ENCODE assay signal across 9 mouse cellular contexts in genomic region chr17:34291609-34292008, GRCm38 (mm10). TPM values are rescaled to one million over a fixed set of nuclear protein-coding genes. Genes with fewer than 3 reads are reported as not detected.
DNase-seq lines count a peak whose midpoint lies in the region; ATAC-seq and TF ChIP-seq lines count a peak whose summit lies in the region.
"Had no signal": no experiment of that assay in that cellular context is flagged by ENCODE, and none has a peak within 500 bp of the region (broad histone marks: within the 10 kb centered on the region; RNA-seq: fewer than 3 reads in every experiment).

No protein-coding gene starts in this region.

- no peak overlapping the region for H3K27ac ChIP-seq in embryonic facial prominence, embryonic 14.5 days (replicated peaks; ENCODE audit: low read depth, low read length)
- H3K27ac ChIP-seq in heart, embryonic 13.5 days (replicated peaks): no peak overlapping the region
- H3K27ac ChIP-seq in kidney, embryonic 14.5 days (ENCODE audit: low read depth, low read length): no peak overlapping the region
- H3K27ac ChIP-seq in limb, embryonic 12.5 days: no peak overlapping the region
- H3K27ac ChIP-seq in midbrain, embryonic 15.5 days: no peak overlapping the region
- H3K27ac ChIP-seq in spleen, adult 2 months (ENCODE audit: insufficient read depth, low read length): peak overlapping the region; percentile 90

- H3K4me3 ChIP-seq in embryonic facial prominence, embryonic 14.5 days (ENCODE audit: low read depth, low read length): no peak overlapping the region
- no peak overlapping the region for H3K4me3 ChIP-seq in heart, embryonic 13.5 days
- no peak overlapping the region for H3K4me3 ChIP-seq in kidney, embryonic 14.5 days (ENCODE audit: low read length)
- no peak overlapping the region for H3K4me3 ChIP-seq in limb, embryonic 12.5 days (replicated peaks)
- no peak overlapping the region for H3K4me3 ChIP-seq in midbrain, embryonic 15.5 days
- H3K4me3 ChIP-seq in spleen, adult 2 months (ENCODE audit: extremely low read depth, insufficient read depth, insufficient read length): no peak overlapping the region
- H3K4me3 ChIP-seq: myocyte had no signal

- H3K4me1 ChIP-seq in embryonic facial prominence, embryonic 14.5 days (ENCODE audit: control insufficient read depth, insufficient read depth, low read length): no peaks in the 10 kb centered on the region; the same call in 1 of the 2 replicates
- H3K4me1 ChIP-seq in heart, embryonic 13.5 days: peaks cover 3% of the 10 kb centered on the region; the same call in 1 of the 2 replicates
- no peaks in the 10 kb centered on the region for H3K4me1 ChIP-seq in kidney, embryonic 14.5 days (ENCODE audit: control insufficient read depth, insufficient read depth, low read length)
- H3K4me1 ChIP-seq in limb, embryonic 12.5 days (replicated peaks): no peaks in the 10 kb centered on the region
- H3K4me1 ChIP-seq in midbrain, embryonic 15.5 days: 0 out of 2 replicates have a peak, but pooled peaks cover 4% of the 10 kb centered on the region
- peaks cover 22% of the 10 kb centered on the region; the same call in 1 of the 2 replicates for H3K4me1 ChIP-seq in spleen, adult 2 months (ENCODE audit: control insufficient read depth, insufficient read depth, insufficient read length)

- no peaks in the 10 kb centered on the region for H3K27me3 ChIP-seq in embryonic facial prominence, embryonic 14.5 days (replicated peaks; ENCODE audit: control insufficient read depth, insufficient read depth, low read length)
- peaks cover 10% of the 10 kb centered on the region for H3K27me3 ChIP-seq in heart, embryonic 13.5 days (replicated peaks)
- H3K27me3 ChIP-seq in kidney, embryonic 14.5 days (ENCODE audit: control insufficient read depth, insufficient read depth, low read length): no peaks in the 10 kb centered on the region
- peaks cover 1% of the 10 kb centered on the region; the same call in 1 of the 2 replicates for H3K27me3 ChIP-seq in limb, embryonic 12.5 days
- no peaks in the 10 kb centered on the region for H3K27me3 ChIP-seq in midbrain, embryonic 15.5 days (replicated peaks)
- no peaks in the 10 kb centered on the region for H3K27me3 ChIP-seq in spleen, adult 2 months (ENCODE audit: control insufficient read depth, insufficient read depth, low read length)

- TF ChIP-seq POLR2A in spleen, adult 2 months (IDR thresholded peaks at IDR 0.05; ENCODE audit: low read depth, low read length): peak; percentile 97

- H3K4me2 ChIP-seq in embryonic facial prominence, embryonic 14.5 days (ENCODE audit: low read depth, low read length): no peak overlapping the region
- no peak overlapping the region for H3K4me2 ChIP-seq in heart, embryonic 13.5 days
- no peak overlapping the region for H3K4me2 ChIP-seq in kidney, embryonic 14.5 days (replicated peaks; ENCODE audit: low read depth, low read length)
- no peak overlapping the region for H3K4me2 ChIP-seq in limb, embryonic 12.5 days
- 0 out of 2 replicates have a peak overlapping the region, but pooled peaks have one; percentile 7 for H3K4me2 ChIP-seq in midbrain, embryonic 15.5 days

- WGBS in embryonic facial prominence, embryonic 14.5 days: 15% methylated on average over 8 of the region's 8 CpGs
- 16% methylated on average over 8 of the region's 8 CpGs for WGBS in heart, embryonic 13.5 days
- WGBS in kidney, embryonic 14.5 days: 14% methylated on average over 8 of the region's 8 CpGs
- 18% methylated on average over 8 of the region's 8 CpGs for WGBS in limb, embryonic 12.5 days
- 15% methylated on average over 8 of the region's 8 CpGs for WGBS in midbrain, embryonic 15.5 days
- 16% methylated on average over 8 of the region's 8 CpGs for WGBS in spleen, adult 2 months

- H3K9me3 ChIP-seq in embryonic facial prominence, embryonic 14.5 days (ENCODE audit: control insufficient read depth, low read length): no peaks in the 10 kb centered on the region
- no peaks in the 10 kb centered on the region for H3K9me3 ChIP-seq in heart, embryonic 13.5 days
- H3K9me3 ChIP-seq in kidney, embryonic 14.5 days (ENCODE audit: control insufficient read depth, low read length): no peaks in the 10 kb centered on the region
- no peaks in the 10 kb centered on the region for H3K9me3 ChIP-seq in limb, embryonic 12.5 days
- no peaks in the 10 kb centered on the region for H3K9me3 ChIP-seq in midbrain, embryonic 15.5 days

- ATAC-seq in embryonic facial prominence, embryonic 14.5 days (ENCODE audit: low read depth): peak; percentile 92
- peak; percentile 63; the same call in 1 of the 2 replicates for ATAC-seq in heart, embryonic 13.5 days (ENCODE audit: extremely low read depth, insufficient number of reproducible peaks, low FRiP score, low TSS enrichment)
- ATAC-seq in kidney, embryonic 14.5 days (ENCODE audit: low FRiP score, low TSS enrichment): peak; percentile 81
- peak; percentile 87; the same call in 1 of the 2 replicates for ATAC-seq in limb, embryonic 12.5 days (ENCODE audit: insufficient number of reproducible peaks, insufficient read depth, low FRiP score, low TSS enrichment, low read depth)
- peak; percentile 94 for ATAC-seq in midbrain, embryonic 15.5 days (replicated peaks)

- H3K9ac ChIP-seq in embryonic facial prominence, embryonic 14.5 days (ENCODE audit: low read depth, low read length): no peak overlapping the region
- H3K9ac ChIP-seq in heart, embryonic 13.5 days: no peak overlapping the region
- H3K9ac ChIP-seq in kidney, embryonic 14.5 days (ENCODE audit: low read depth, low read length): no peak overlapping the region
- H3K9ac ChIP-seq in limb, embryonic 12.5 days (replicated peaks): no peak overlapping the region
- no peak overlapping the region for H3K9ac ChIP-seq in midbrain, embryonic 15.5 days

- TF ChIP-seq CTCF in spleen, adult 2 months (IDR thresholded peaks at IDR 0.05; ENCODE audit: extremely low read depth, insufficient read depth, insufficient read length, insufficient replicate concordance): no peak

- peak; percentile 45 to 62 for DNase-seq in urinary bladder, adult 18-20 months (ENCODE audit: low spot score in 2 of 2)
- no peak for DNase-seq in urinary bladder, adult 2 months (ENCODE audit: low spot score)
- DNase-seq in embryonic facial prominence, embryonic 14.5 days (ENCODE audit: low spot score): peak; percentile 90
- DNase-seq in spleen, adult 2 months (ENCODE audit: low read depth in 1 of 2, low spot score in 2 of 2): peak; percentile 90 to 97

- H3K36me3 ChIP-seq in embryonic facial prominence, embryonic 14.5 days (ENCODE audit: control insufficient read depth, insufficient read depth, low read length): no peaks in the 10 kb centered on the region
- H3K36me3 ChIP-seq in heart, embryonic 13.5 days: no peaks in the 10 kb centered on the region
- H3K36me3 ChIP-seq in kidney, embryonic 14.5 days (ENCODE audit: control insufficient read depth, insufficient read depth, low read length): no peaks in the 10 kb centered on the region
- no peaks in the 10 kb centered on the region for H3K36me3 ChIP-seq in limb, embryonic 12.5 days
- no peaks in the 10 kb centered on the region for H3K36me3 ChIP-seq in midbrain, embryonic 15.5 days (replicated peaks)
- H3K36me3 ChIP-seq in spleen, adult 2 months (ENCODE audit: control insufficient read depth, insufficient read depth, low read length): peaks cover 1% of the 10 kb centered on the region; the same call in 1 of the 2 replicates

RNA-seq across cellular contexts. Expression of gene H2-Aa, which starts 4.0 kb away (rescaled TPM):
- polyA plus RNA-seq in urinary bladder, adult 2 months (2012; rRNA removed): 281 and 288 TPM in 2 replicates
- 4.9 and 5.7 TPM in 2 replicates for polyA plus RNA-seq in embryonic facial prominence, embryonic 14.5 days (2014; fragmentation: Nextera tagmentation; extraction: Ambion mirVana)
- 0.80 and 1.4 TPM in 2 replicates for polyA plus RNA-seq in heart, embryonic 13.5 days (2015; fragmentation: Nextera tagmentation; extraction: Ambion mirVana)
- polyA plus RNA-seq in kidney, embryonic 14.5 days (2014; fragmentation: Nextera tagmentation; extraction: Ambion mirVana): 2.7 TPM in 2 replicates
- 0.50 TPM in 1 of 2 replicates, not detected in the other for polyA plus RNA-seq in limb, embryonic 12.5 days (2016; fragmentation: Nextera tagmentation; extraction: Ambion mirVana)
- 0.30 and 0.61 TPM in 2 replicates for polyA plus RNA-seq in midbrain, embryonic 15.5 days (2015; fragmentation: Nextera tagmentation; extraction: Ambion mirVana)
- polyA plus RNA-seq in spleen, adult 2 months (2012; rRNA removed): 1,846 and 1,869 TPM in 2 replicates
- polyA plus RNA-seq: myocyte had no signal

RNA-seq across cellular contexts. Expression of gene H2-Eb1, which starts 14.1 kb away (rescaled TPM):
- 248 and 252 TPM in 2 replicates for polyA plus RNA-seq in urinary bladder, adult 2 months (2012; rRNA removed)
- 4.1 and 4.7 TPM in 2 replicates for polyA plus RNA-seq in embryonic facial prominence, embryonic 14.5 days (2014; fragmentation: Nextera tagmentation; extraction: Ambion mirVana)
- 2.4 and 3.1 TPM in 2 replicates for polyA plus RNA-seq in heart, embryonic 13.5 days (2015; fragmentation: Nextera tagmentation; extraction: Ambion mirVana)
- polyA plus RNA-seq in kidney, embryonic 14.5 days (2014; fragmentation: Nextera tagmentation; extraction: Ambion mirVana): 5.9 and 7.1 TPM in 2 replicates
- 1.0 and 2.0 TPM in 2 replicates for polyA plus RNA-seq in limb, embryonic 12.5 days (2016; fragmentation: Nextera tagmentation; extraction: Ambion mirVana)
- polyA plus RNA-seq in midbrain, embryonic 15.5 days (2015; fragmentation: Nextera tagmentation; extraction: Ambion mirVana): 2.9 and 3.1 TPM in 2 replicates
- polyA plus RNA-seq in spleen, adult 2 months (2012; rRNA removed): 1,025 and 1,109 TPM in 2 replicates
- polyA plus RNA-seq: myocyte had no signal

RNA-seq across cellular contexts. Expression of gene H2-Eb2, which starts 33.9 kb away (rescaled TPM):
- polyA plus RNA-seq in urinary bladder, adult 2 months (2012; rRNA removed): 0.09 and 0.18 TPM in 2 replicates
- polyA plus RNA-seq in embryonic facial prominence, embryonic 14.5 days (2014; fragmentation: Nextera tagmentation; extraction: Ambion mirVana): not detected in 2 replicates
- polyA plus RNA-seq in heart, embryonic 13.5 days (2015; fragmentation: Nextera tagmentation; extraction: Ambion mirVana): not detected in 2 replicates
- polyA plus RNA-seq in kidney, embryonic 14.5 days (2014; fragmentation: Nextera tagmentation; extraction: Ambion mirVana): 0.09 TPM in 1 of 2 replicates, not detected in the other
- 0.12 and 0.18 TPM in 2 replicates for polyA plus RNA-seq in limb, embryonic 12.5 days (2016; fragmentation: Nextera tagmentation; extraction: Ambion mirVana)
- 0.08 and 0.19 TPM in 2 replicates for polyA plus RNA-seq in midbrain, embryonic 15.5 days (2015; fragmentation: Nextera tagmentation; extraction: Ambion mirVana)
- polyA plus RNA-seq in spleen, adult 2 months (2012; rRNA removed): 11.4 and 13.5 TPM in 2 replicates
- polyA plus RNA-seq: myocyte had no signal

RNA-seq across cellular contexts. Expression of gene H2-Ab1, which starts 34.1 kb away (rescaled TPM):
- polyA plus RNA-seq in urinary bladder, adult 2 months (2012; rRNA removed): 251 and 267 TPM in 2 replicates
- polyA plus RNA-seq in embryonic facial prominence, embryonic 14.5 days (2014; fragmentation: Nextera tagmentation; extraction: Ambion mirVana): 9.4 and 10.1 TPM in 2 replicates
- polyA plus RNA-seq in heart, embryonic 13.5 days (2015; fragmentation: Nextera tagmentation; extraction: Ambion mirVana): 13.0 TPM in 2 replicates
- polyA plus RNA-seq in kidney, embryonic 14.5 days (2014; fragmentation: Nextera tagmentation; extraction: Ambion mirVana): 21.7 and 22.9 TPM in 2 replicates
- 2.7 and 2.8 TPM in 2 replicates for polyA plus RNA-seq in limb, embryonic 12.5 days (2016; fragmentation: Nextera tagmentation; extraction: Ambion mirVana)
- polyA plus RNA-seq in midbrain, embryonic 15.5 days (2015; fragmentation: Nextera tagmentation; extraction: Ambion mirVana): 1.4 and 2.3 TPM in 2 replicates
- polyA plus RNA-seq in spleen, adult 2 months (2012; rRNA removed): 5,504 and 8,483 TPM in 2 replicates
- polyA plus RNA-seq: myocyte had no signal

RNA-seq across cellular contexts. Expression of gene H2-Ob, which starts 52.9 kb away (rescaled TPM):
- polyA plus RNA-seq in urinary bladder, adult 2 months (2012; rRNA removed): 2.7 and 5.0 TPM in 2 replicates
- 0.24 TPM in 1 of 2 replicates, not detected in the other for polyA plus RNA-seq in embryonic facial prominence, embryonic 14.5 days (2014; fragmentation: Nextera tagmentation; extraction: Ambion mirVana)
- not detected in 2 replicates for polyA plus RNA-seq in heart, embryonic 13.5 days (2015; fragmentation: Nextera tagmentation; extraction: Ambion mirVana)
- polyA plus RNA-seq in kidney, embryonic 14.5 days (2014; fragmentation: Nextera tagmentation; extraction: Ambion mirVana): not detected in 2 replicates
- not detected in 2 replicates for polyA plus RNA-seq in limb, embryonic 12.5 days (2016; fragmentation: Nextera tagmentation; extraction: Ambion mirVana)
- 0.06 and 0.18 TPM in 2 replicates for polyA plus RNA-seq in midbrain, embryonic 15.5 days (2015; fragmentation: Nextera tagmentation; extraction: Ambion mirVana)
- polyA plus RNA-seq in spleen, adult 2 months (2012; rRNA removed): 318 and 334 TPM in 2 replicates
- polyA plus RNA-seq: myocyte had no signal

Comparison
In these comparisons a context has a peak if more than half of its experiments do, and no peak if none do; other contexts are left out.
1. RNA of gene H2-Aa, which starts 4.0 kb away (polyA plus RNA-seq): 1,846 to 1,869 TPM in spleen, adult 2 months and 281 to 288 TPM in urinary bladder, adult 2 months; 4.9 to 5.7 TPM in embryonic facial prominence, embryonic 14.5 days, 2.7 TPM in kidney, embryonic 14.5 days, 0.80 to 1.4 TPM in heart, embryonic 13.5 days, 0.30 to 0.61 TPM in midbrain, embryonic 15.5 days and 0.50 TPM in limb, embryonic 12.5 days; every median in the first group is over 10 times any median in the second.
2. RNA of gene H2-Eb1, which starts 14.1 kb away (polyA plus RNA-seq): 1,025 to 1,109 TPM in spleen, adult 2 months and 248 to 252 TPM in urinary bladder, adult 2 months; 5.9 to 7.1 TPM in kidney, embryonic 14.5 days, 4.1 to 4.7 TPM in embryonic facial prominence, embryonic 14.5 days, 2.9 to 3.1 TPM in midbrain, embryonic 15.5 days, 2.4 to 3.1 TPM in heart, embryonic 13.5 days and 1.0 to 2.0 TPM in limb, embryonic 12.5 days; every median in the first group is over 10 times any median in the second.
3. RNA of gene H2-Eb2, which starts 33.9 kb away (polyA plus RNA-seq): 11.4 to 13.5 TPM in spleen, adult 2 months; 0.09 to 0.18 TPM in urinary bladder, adult 2 months, 0.12 to 0.18 TPM in limb, embryonic 12.5 days, 0.09 TPM in kidney, embryonic 14.5 days, 0.08 to 0.19 TPM in midbrain, embryonic 15.5 days, not detected in embryonic facial prominence, embryonic 14.5 days and not detected in heart, embryonic 13.5 days; every median in the first group is over 10 times any median in the second.
4. Peak in every context shown above with its lines, with median percentiles within 50 percentile points of each other: ATAC-seq.